Mouse (Mus musculus): ENCODE results near the gene Palld. TPM values are rescaled to one million over a fixed set of nuclear protein-coding genes. Genes with fewer than 3 reads are reported as not detected.
A peak's percentile ranks its signal among the peaks of the same experiment; 100 is the strongest.

The Palld gene
- polyA plus RNA-seq, 1 experiment from 2014 or later = 5.5 TPM

GRCm38 (mm10) chr8:61909313-61909712 lies 6.8 kb upstream of the Palld start:
- no peaks in the 10 kb centered on the region for H3K27me3 ChIP-seq
- H3K36me3 ChIP-seq (replicated peaks) = no peaks in the 10 kb centered on the region
- no peak overlapping the region for H3K4me3 ChIP-seq (replicated peaks)
- no peaks in the 10 kb centered on the region for H3K4me1 ChIP-seq (replicated peaks)
- H3K9me3 ChIP-seq (replicated peaks) = no peaks in the 10 kb centered on the region
- H3K9ac ChIP-seq = no peak overlapping the region
- WGBS (ENCODE audit: insufficient replicate concordance) = 56% methylated on average over 3 of the region's 3 CpGs
- ATAC-seq (ENCODE audit: insufficient read depth) = no peak
- no peak overlapping the region for H3K27ac ChIP-seq (replicated peaks)
- no peak overlapping the region for H3K4me2 ChIP-seq

GRCm38 (mm10) chr8:61908303-61909215 lies 6.1 kb upstream of the Palld start:
- H3K27me3 ChIP-seq = no peaks in the 10 kb centered on the region
- no peak overlapping the region for H3K4me2 ChIP-seq
- no peaks in the 10 kb centered on the region for H3K9me3 ChIP-seq (replicated peaks)
- H3K4me3 ChIP-seq (replicated peaks) = no peak overlapping the region
- no peak overlapping the region for H3K27ac ChIP-seq (replicated peaks)
- 0 out of 2 replicates have a peak, but pooled peaks have one; percentile 18 for ATAC-seq (ENCODE audit: insufficient read depth)
- no peaks in the 10 kb centered on the region for H3K36me3 ChIP-seq (replicated peaks)
- no peak overlapping the region for H3K9ac ChIP-seq
- 23% methylated on average over 13 of the region's 13 CpGs for WGBS (ENCODE audit: insufficient replicate concordance)
- no peaks in the 10 kb centered on the region for H3K4me1 ChIP-seq (replicated peaks)

GRCm38 (mm10) chr8:61901028-61901717 lies 1.3 kb downstream of the Palld start:
- no peak overlapping the region for H3K27ac ChIP-seq (replicated peaks)
- H3K9ac ChIP-seq = no peak overlapping the region
- H3K4me2 ChIP-seq = no peak overlapping the region
- H3K36me3 ChIP-seq (replicated peaks) = no peaks in the 10 kb centered on the region
- no peak for ATAC-seq (ENCODE audit: insufficient read depth)
- no peaks in the 10 kb centered on the region for H3K4me1 ChIP-seq (replicated peaks)
- WGBS (ENCODE audit: insufficient replicate concordance) = 69% methylated on average over 6 of the region's 6 CpGs
- no peak overlapping the region for H3K4me3 ChIP-seq (replicated peaks)
- no peaks in the 10 kb centered on the region for H3K9me3 ChIP-seq (replicated peaks)
- no peaks in the 10 kb centered on the region for H3K27me3 ChIP-seq

- no peak overlapping the region for H3K4me2 ChIP-seq
- H3K9ac ChIP-seq = no peak overlapping the region
- no peak overlapping the region for H3K27ac ChIP-seq (replicated peaks)
- whole genome bisulfite sequencing (ENCODE audit: insufficient replicate concordance) = 45% methylated on average over 1 of the region's 1 CpGs
- no peaks in the 10 kb centered on the region for H3K4me1 ChIP-seq (replicated peaks)
- ATAC-seq (ENCODE audit: insufficient read depth) = no peak
- H3K4me3 ChIP-seq (replicated peaks) = no peak overlapping the region
- no peaks in the 10 kb centered on the region for H3K27me3 ChIP-seq
- H3K9me3 ChIP-seq (replicated peaks) = no peaks in the 10 kb centered on the region
- H3K36me3 ChIP-seq (replicated peaks) = no peaks in the 10 kb centered on the region
These were observed 5.1 kb downstream of the Palld start for GRCm38 (mm10) chr8:61897402-61897801.

GRCm38 (mm10) chr8:61896742-61897141 lies 5.7 kb downstream of the Palld start:
- Histone ChIP-seq H3K4me2 (no peak overlapping the region), H3K27ac (replicated peaks) (no peak overlapping the region), H3K27me3 (no peaks in the 10 kb centered on the region), H3K4me1 (replicated peaks) (no peaks in the 10 kb centered on the region), H3K36me3 (replicated peaks) (no peaks in the 10 kb centered on the region), H3K9me3 (replicated peaks) (no peaks in the 10 kb centered on the region), H3K4me3 (replicated peaks) (no peak overlapping the region), H3K9ac (no peak overlapping the region)
- ATAC-seq (ENCODE audit: insufficient read depth) = no peak
- 47% methylated on average over 1 of the region's 1 CpGs for WGBS (ENCODE audit: insufficient replicate concordance)

GRCm38 (mm10) chr8:61894062-61894461 lies 8.4 kb downstream of the Palld start:
- Histone ChIP-seq H3K27ac (replicated peaks) (no peak overlapping the region), H3K36me3 (replicated peaks) (no peaks in the 10 kb centered on the region), H3K27me3 (no peaks in the 10 kb centered on the region), H3K4me1 (replicated peaks) (no peaks in the 10 kb centered on the region), H3K4me2 (no peak overlapping the region), H3K9ac (no peak overlapping the region), H3K9me3 (replicated peaks) (no peaks in the 10 kb centered on the region), H3K4me3 (replicated peaks) (no peak overlapping the region)
- ATAC-seq (ENCODE audit: insufficient read depth) = no peak
- WGBS (ENCODE audit: insufficient replicate concordance) = 35% methylated on average over 2 of the region's 2 CpGs

GRCm38 (mm10) chr8:61877607-61878006 lies 24.9 kb downstream of the Palld start:
- no peak for ATAC-seq (ENCODE audit: insufficient read depth)
- H3K9me3 ChIP-seq (replicated peaks) = no peaks in the 10 kb centered on the region
- H3K4me2 ChIP-seq = peak overlapping the region; percentile 10; the same call in 1 of the 2 replicates
- 8% methylated on average over 7 of the region's 7 CpGs for WGBS (ENCODE audit: insufficient replicate concordance)
- no peak overlapping the region for H3K27ac ChIP-seq (replicated peaks)
- no peaks in the 10 kb centered on the region for H3K4me1 ChIP-seq (replicated peaks)
- H3K4me3 ChIP-seq (replicated peaks) = no peak overlapping the region
- H3K36me3 ChIP-seq (replicated peaks) = no peaks in the 10 kb centered on the region
- H3K9ac ChIP-seq = no peak overlapping the region
- H3K27me3 ChIP-seq = no peaks in the 10 kb centered on the region

- H3K4me1 ChIP-seq (replicated peaks) = no peaks in the 10 kb centered on the region
- under 1% methylated on average over 5 of the region's 5 CpGs for WGBS (ENCODE audit: insufficient replicate concordance)
- H3K4me2 ChIP-seq = no peak overlapping the region
- no peak overlapping the region for H3K27ac ChIP-seq (replicated peaks)
- no peak overlapping the region for H3K4me3 ChIP-seq (replicated peaks)
- H3K36me3 ChIP-seq (replicated peaks) = no peaks in the 10 kb centered on the region
- no peaks in the 10 kb centered on the region for H3K27me3 ChIP-seq
- ATAC-seq (ENCODE audit: insufficient read depth) = no peak
- H3K9me3 ChIP-seq (replicated peaks) = no peaks in the 10 kb centered on the region
- no peak overlapping the region for H3K9ac ChIP-seq
These were observed 27.2 kb downstream of the Palld start for GRCm38 (mm10) chr8:61875290-61875689.

- no peaks in the 10 kb centered on the region for H3K36me3 ChIP-seq (replicated peaks)
- no peaks in the 10 kb centered on the region for H3K4me1 ChIP-seq (replicated peaks)
- no peak overlapping the region for H3K27ac ChIP-seq (replicated peaks)
- WGBS (ENCODE audit: insufficient replicate concordance) = 46% methylated on average over 9 of the region's 9 CpGs
- no peaks in the 10 kb centered on the region for H3K27me3 ChIP-seq
- H3K4me2 ChIP-seq = no peak overlapping the region
- no peak for ATAC-seq (ENCODE audit: insufficient read depth)
- H3K9ac ChIP-seq = no peak overlapping the region
- H3K9me3 ChIP-seq (replicated peaks) = no peaks in the 10 kb centered on the region
- no peak overlapping the region for H3K4me3 ChIP-seq (replicated peaks)
These were observed 28.5 kb downstream of the Palld start for GRCm38 (mm10) chr8:61873994-61874393.

- Histone ChIP-seq H3K9ac (no peak overlapping the region), H3K4me3 (replicated peaks) (no peak overlapping the region), H3K27me3 (no peaks in the 10 kb centered on the region), H3K9me3 (replicated peaks) (no peaks in the 10 kb centered on the region), H3K4me1 (replicated peaks) (no peaks in the 10 kb centered on the region), H3K27ac (replicated peaks) (no peak overlapping the region), H3K36me3 (replicated peaks) (no peaks in the 10 kb centered on the region), H3K4me2 (no peak overlapping the region)
- 63% methylated on average over 3 of the region's 3 CpGs for WGBS (ENCODE audit: insufficient replicate concordance)
- ATAC-seq (ENCODE audit: insufficient read depth) = no peak
These were observed 34.0 kb downstream of the Palld start for GRCm38 (mm10) chr8:61868481-61868880.

- WGBS (ENCODE audit: insufficient replicate concordance) = 78% methylated on average over 1 of the region's 1 CpGs
- Histone ChIP-seq H3K27me3 (no peaks in the 10 kb centered on the region), H3K36me3 (replicated peaks) (no peaks in the 10 kb centered on the region), H3K9ac (no peak overlapping the region), H3K4me1 (replicated peaks) (no peaks in the 10 kb centered on the region), H3K9me3 (replicated peaks) (no peaks in the 10 kb centered on the region), H3K27ac (replicated peaks) (no peak overlapping the region), H3K4me3 (replicated peaks) (no peak overlapping the region), H3K4me2 (no peak overlapping the region)
- no peak for ATAC-seq (ENCODE audit: insufficient read depth)
These were observed 35.6 kb downstream of the Palld start for GRCm38 (mm10) chr8:61866920-61867319.

Data from liver, embryonic 15.5 days (tissue).